Mouse (Mus musculus) heart, postnatal 0 days (tissue): Measurements from ENCODE around the gene Klhl8. TPM values are rescaled to one million over a fixed set of nuclear protein-coding genes. Genes with fewer than 3 reads are reported as not detected.

ENCODE experiments used
- ATAC-seq: fragments of 200-750 bp; cut with Nextera tagmentation; 2 replicates; pipeline ENCODE4 v1.8.0; 2017; ENCODE audit warnings: low read depth, moderate number of reproducible peaks, moderate library complexity; ENCODE audit not compliant: insufficient read depth
- DNase-seq: peaks from one replicate; pipeline ENCODE4 v3.0.0-alpha.2; 2016; ENCODE audit warnings: low spot score
- H3K27ac ChIP-seq: fragments of 300-500 bp; sonication (generic); 2 replicates; pipeline ENCODE4 v1.5.1; 2014; ENCODE audit warnings: low read depth, mild to moderate bottlenecking
- H3K27me3 ChIP-seq: fragments of 300-500 bp; sonication (generic); 2 replicates; pipeline ENCODE4 v1.6.1; 2014; ENCODE audit warnings: low read length, mixed read lengths; ENCODE audit not compliant: control insufficient read depth, insufficient read depth
- H3K36me3 ChIP-seq: fragments of 300-500 bp; sonication (generic); replicated peaks from 2 replicates; pipeline ENCODE4 v1.6.1; 2014; ENCODE audit warnings: low read length, mixed read lengths; ENCODE audit not compliant: control insufficient read depth, insufficient read depth
- H3K4me1 ChIP-seq: fragments of 300-500 bp; sonication (generic); 2 replicates; pipeline ENCODE4 v1.6.1; 2014; ENCODE audit warnings: antibody characterized with exemption; ENCODE audit not compliant: control insufficient read depth, insufficient read depth
- H3K4me2 ChIP-seq: fragments of 300-500 bp; sonication (generic); 2 replicates; pipeline ENCODE4 v1.6.1; 2014; ENCODE audit warnings: low read depth, mild to moderate bottlenecking, low read length, moderate library complexity
- H3K4me3 ChIP-seq: fragments of 300-500 bp; sonication (generic); 2 replicates; pipeline ENCODE4 v1.5.1; 2014; ENCODE audit warnings: low read depth, low read length
- H3K9ac ChIP-seq: fragments of 300-500 bp; sonication (generic); replicated peaks from 2 replicates; pipeline ENCODE4 v1.6.1; 2014; ENCODE audit warnings: low read depth, low read length, mixed read lengths
- H3K9me3 ChIP-seq: fragments of 300-500 bp; sonication (generic); replicated peaks from 2 replicates; pipeline ENCODE4 v1.6.1; 2016; ENCODE audit warnings: low read length; ENCODE audit not compliant: control insufficient read depth
- CTCF ChIP-seq: IDR thresholded peaks from 2 replicates; pipeline ENCODE4 v1.5.1; 2016; ENCODE audit warnings: antibody characterized with exemption, control low read depth, low read depth
- EP300 ChIP-seq: IDR thresholded peaks from 2 replicates; pipeline ENCODE4 v1.6.1; 2016; ENCODE audit warnings: antibody characterized with exemption, low read depth
- WGBS: fragments of 180-500 bp; shearing (Covaris S2); extraction: QIAGEN DNeasy Blood & Tissue Kit; methylation state at CpG from one replicate; pipeline ENCODE4 v1.1.7; 2014; 5-methylcytosine and 5-hydroxymethylcytosine counted together
- polyA plus RNA-seq: library from polyadenylated mRNA; unstranded; fragments of >200 nt; fragmentation: Nextera tagmentation; extraction: Ambion mirVana; gene quantifications from 2 replicates; pipeline ENCODE4 v1.2.1, GENCODE M21; 2015
- total RNA-seq: library from RNA; depleted of rRNA; stranded (reverse); fragments of >200 nt; gene quantifications from 2 replicates; pipeline ENCODE4 v1.2.3, GENCODE M21; 2014; ENCODE audit warnings: low replicate concordance

The Klhl8 gene
- total and polyA plus RNA-seq, 2 experiments from 2014 or later: 10.9 to 12.8 TPM

GRCm38 (mm10) chr5:103828729-103829128, 82.3 kb downstream of the Klhl8 start:
- ATAC-seq (peak; percentile 94), DNase-seq (peak; percentile 89)
- Histone ChIP-seq H3K36me3 (peaks cover 40% of the 10 kb centered on the region), H3K4me1 (peaks cover 20% of the 10 kb centered on the region), H3K4me2 (no peak overlapping the region), H3K9me3 (no peaks in the 10 kb centered on the region), H3K27ac (peak overlapping the region; percentile 87), H3K27me3 (no peaks in the 10 kb centered on the region), H3K4me3 (no peak overlapping the region), H3K9ac (no peak overlapping the region)
- WGBS: 11% methylated on average over 8 of the region's 8 CpGs
- TF ChIP-seq CTCF: no peak
- peak; percentile 97 for TF ChIP-seq EP300

GRCm38 (mm10) chr5:103828304-103828703, 82.8 kb downstream of the Klhl8 start:
- ATAC-seq: peak; percentile 88
- 36% methylated on average over 21 of the region's 21 CpGs for WGBS
- H3K9ac ChIP-seq: no peak overlapping the region
- H3K36me3 ChIP-seq: peaks cover 37% of the 10 kb centered on the region
- no peaks in the 10 kb centered on the region for H3K27me3 ChIP-seq
- H3K9me3 ChIP-seq: no peaks in the 10 kb centered on the region
- DNase-seq: peak; percentile 75
- peak overlapping the region; percentile 87 for H3K27ac ChIP-seq
- H3K4me1 ChIP-seq: peaks cover 20% of the 10 kb centered on the region
- TF ChIP-seq CTCF (no peak), EP300 (no peak)
- peak overlapping the region; percentile 12; the same call in 1 of the 2 replicates for H3K4me2 ChIP-seq
- no peak overlapping the region for H3K4me3 ChIP-seq

GRCm38 (mm10) chr5:103822949-103823348, 88.1 kb downstream of the Klhl8 start:
- H3K9me3 ChIP-seq: no peaks in the 10 kb centered on the region
- H3K27ac ChIP-seq: no peak overlapping the region
- H3K36me3 ChIP-seq: peaks cover 26% of the 10 kb centered on the region
- ATAC-seq: no peak
- no peak overlapping the region for H3K9ac ChIP-seq
- TF ChIP-seq EP300 (no peak), CTCF (no peak)
- H3K4me3 ChIP-seq: no peak overlapping the region
- H3K27me3 ChIP-seq: no peaks in the 10 kb centered on the region
- no peak overlapping the region for H3K4me2 ChIP-seq
- no peak for DNase-seq
- WGBS: 89% methylated on average over 5 of the region's 5 CpGs
- peaks cover 8% of the 10 kb centered on the region for H3K4me1 ChIP-seq

- no peak for DNase-seq
Measured at GRCm38 (mm10) chr5:103821500-103822298, 89.4 kb downstream of the Klhl8 start.

GRCm38 (mm10) chr5:103821062-103821461, 90.0 kb downstream of the Klhl8 start:
- DNase-seq (no peak), ATAC-seq (no peak)
- H3K9me3 ChIP-seq: no peaks in the 10 kb centered on the region
- H3K9ac ChIP-seq: no peak overlapping the region
- peaks cover 17% of the 10 kb centered on the region for H3K36me3 ChIP-seq
- H3K27me3 ChIP-seq: no peaks in the 10 kb centered on the region
- no peaks in the 10 kb centered on the region for H3K4me1 ChIP-seq
- no peak overlapping the region for H3K4me2 ChIP-seq
- no peak overlapping the region for H3K4me3 ChIP-seq
- WGBS: 61% methylated on average over 9 of the region's 9 CpGs
- H3K27ac ChIP-seq: no peak overlapping the region
- TF ChIP-seq EP300 (no peak), CTCF (no peak)

More at GRCm38 (mm10) chr5:103821500-103822298, 89.4 kb downstream of the Klhl8 start:
- H3K9me3 ChIP-seq: no peaks in the 10 kb centered on the region
- TF ChIP-seq CTCF (no peak), EP300 (no peak)
- H3K4me1 ChIP-seq: no peaks in the 10 kb centered on the region
- no peak overlapping the region for H3K4me2 ChIP-seq
- H3K9ac ChIP-seq: no peak overlapping the region
- no peak overlapping the region for H3K4me3 ChIP-seq
- ATAC-seq: no peak
- H3K36me3 ChIP-seq: peaks cover 24% of the 10 kb centered on the region
- H3K27ac ChIP-seq: no peak overlapping the region
- H3K27me3 ChIP-seq: no peaks in the 10 kb centered on the region
- 80% methylated on average over 13 of the region's 13 CpGs for WGBS

GRCm38 (mm10) chr5:103819674-103820073, 91.4 kb downstream of the Klhl8 start:
- ATAC-seq (no peak), DNase-seq (no peak)
- TF ChIP-seq EP300 (no peak), CTCF (no peak)
- no peak overlapping the region for H3K4me2 ChIP-seq
- no peaks in the 10 kb centered on the region for H3K27me3 ChIP-seq
- no peak overlapping the region for H3K4me3 ChIP-seq
- H3K27ac ChIP-seq: no peak overlapping the region
- H3K4me1 ChIP-seq: 0 out of 2 replicates have a peak, but pooled peaks cover under 1% of the 10 kb centered on the region
- no peaks in the 10 kb centered on the region for H3K9me3 ChIP-seq
- peaks cover 14% of the 10 kb centered on the region; the same call in 1 of the 2 replicates for H3K36me3 ChIP-seq
- H3K9ac ChIP-seq: no peak overlapping the region
- WGBS: 91% methylated on average over 1 of the region's 1 CpGs
